Mouse (Mus musculus): Measurements from ENCODE around the gene Lpar2.
A peak's percentile ranks its signal among the peaks of the same experiment; 100 is the strongest.

The Lpar2 gene

DNA sequence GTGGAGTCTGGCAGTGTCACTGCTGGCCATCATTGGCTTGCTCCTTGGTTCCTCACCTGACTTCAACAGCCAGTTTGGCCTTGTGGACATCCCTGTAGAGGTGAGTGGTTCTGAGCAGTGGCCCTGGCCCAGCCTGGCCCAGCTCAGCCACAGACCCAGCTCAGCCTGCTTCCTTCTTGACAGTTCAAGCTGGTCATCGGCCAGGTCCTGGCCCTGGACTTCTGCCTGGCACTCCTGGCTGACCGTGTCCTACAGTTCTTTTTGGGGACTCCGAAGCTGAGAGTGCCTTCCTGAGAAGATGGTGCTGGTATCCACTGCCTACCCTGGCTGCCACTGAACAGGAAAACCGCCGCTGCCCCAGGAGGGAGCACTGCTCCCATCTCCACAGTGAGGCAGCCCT, 15.0 kb upstream of the Lpar2 start:
- DNase-seq (ENCODE audit: low spot score) = no peak

- peak; percentile 72 for DNase-seq (ENCODE audit: low spot score)
Measured at GRCm38 (mm10) chr8:69808094-69808863, 13.9 kb upstream of the Lpar2 start, which contains the start of gene Gmip. Gene Gmip, plus strand, starts transcription at chr8:69808679.

GRCm38 (mm10) chr8:69808864-69809403, 13.3 kb upstream of the Lpar2 start:
- peak; percentile 26 for DNase-seq (ENCODE audit: low spot score)

DNA sequence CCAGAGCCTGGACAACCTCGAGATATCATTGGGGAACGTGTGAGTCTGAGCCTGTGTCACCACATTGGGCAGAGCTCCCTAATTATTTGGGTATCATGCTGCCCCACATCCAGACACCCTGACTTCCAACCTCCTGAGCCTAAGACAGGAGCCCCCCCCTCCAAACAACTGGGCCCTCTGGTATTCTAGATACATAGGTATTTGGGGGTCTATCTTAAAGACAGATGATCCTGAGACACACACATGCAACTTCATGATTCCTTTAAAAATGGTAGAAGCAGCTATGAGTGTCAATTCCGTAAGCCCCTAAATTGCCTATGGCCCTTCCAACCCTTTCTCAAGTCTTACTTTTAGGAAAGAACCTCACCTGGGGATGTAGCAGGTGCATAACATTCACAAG, 12.4 kb upstream of the Lpar2 start:
- no peak for DNase-seq (ENCODE audit: low spot score)

DNA sequence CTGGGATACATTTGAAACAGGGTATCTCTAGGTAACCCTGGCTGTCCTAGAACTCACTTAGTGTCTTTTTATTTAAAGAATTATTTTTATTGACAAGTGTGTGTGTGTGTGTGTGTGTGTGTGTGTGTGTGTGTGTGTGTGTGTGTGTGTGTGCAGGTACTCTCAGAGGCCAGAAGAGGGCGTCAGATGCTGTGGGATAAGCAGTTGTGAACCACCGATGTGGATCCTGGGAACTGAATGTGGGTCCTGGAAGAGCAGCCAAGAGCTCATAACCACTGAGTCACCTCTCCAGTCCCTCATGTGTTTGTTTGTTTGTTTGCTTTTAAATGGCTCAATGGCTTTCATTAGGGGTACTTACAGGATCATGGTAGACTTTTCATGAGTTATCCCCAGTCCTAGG, 7.3 kb upstream of the Lpar2 start:
- DNase-seq (ENCODE audit: low spot score) = no peak

GRCm38 (mm10) chr8:69815396-69815795, 6.8 kb upstream of the Lpar2 start:
- DNase-seq (ENCODE audit: low spot score) = no peak

- DNase-seq (ENCODE audit: low spot score) = no peak
Measured at GRCm38 (mm10) chr8:69820466-69820865, 1.8 kb upstream of the Lpar2 start.

DNA sequence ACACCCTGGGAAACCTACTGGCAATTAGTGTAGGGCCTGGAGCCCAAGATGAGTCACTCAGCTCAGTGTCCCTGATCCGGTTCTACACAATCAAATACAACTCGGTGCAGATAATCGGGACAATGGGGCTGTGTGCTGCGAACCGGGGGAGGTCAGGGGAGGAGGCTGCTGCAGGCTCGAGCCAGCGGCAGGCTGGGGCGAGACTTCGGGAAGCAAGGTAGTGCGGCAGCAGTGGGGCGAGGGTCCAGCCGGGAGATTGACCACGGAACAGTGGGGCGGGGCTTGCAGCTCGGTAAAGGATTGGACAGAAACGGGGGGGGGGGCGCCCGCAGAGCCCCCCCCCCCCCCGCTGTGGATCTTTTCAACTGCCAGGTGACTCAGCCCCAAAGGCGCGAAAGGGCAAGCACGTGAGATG, 251 bp upstream of the Lpar2 start:
- DNase-seq (ENCODE audit: low spot score) = peak; percentile 51

DNA sequence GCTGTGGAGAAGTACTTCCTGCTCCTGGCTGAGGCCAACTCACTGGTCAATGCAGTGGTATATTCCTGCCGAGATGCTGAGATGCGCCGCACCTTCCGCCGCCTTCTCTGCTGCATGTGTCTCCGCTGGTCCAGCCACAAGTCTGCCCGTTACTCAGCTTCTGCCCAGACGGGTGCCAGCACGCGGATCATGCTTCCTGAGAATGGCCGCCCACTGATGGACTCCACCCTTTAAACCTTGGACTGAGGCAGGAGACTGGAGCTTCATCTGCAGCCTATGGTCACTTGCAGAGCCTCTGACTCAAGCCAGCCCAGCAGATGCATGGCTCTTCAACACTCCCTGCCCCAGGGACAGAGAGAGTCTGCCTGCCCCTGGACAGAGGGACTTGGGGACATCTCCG, 4.1 kb downstream of the Lpar2 start:
- no peak for DNase-seq (ENCODE audit: low spot score)

DNA sequence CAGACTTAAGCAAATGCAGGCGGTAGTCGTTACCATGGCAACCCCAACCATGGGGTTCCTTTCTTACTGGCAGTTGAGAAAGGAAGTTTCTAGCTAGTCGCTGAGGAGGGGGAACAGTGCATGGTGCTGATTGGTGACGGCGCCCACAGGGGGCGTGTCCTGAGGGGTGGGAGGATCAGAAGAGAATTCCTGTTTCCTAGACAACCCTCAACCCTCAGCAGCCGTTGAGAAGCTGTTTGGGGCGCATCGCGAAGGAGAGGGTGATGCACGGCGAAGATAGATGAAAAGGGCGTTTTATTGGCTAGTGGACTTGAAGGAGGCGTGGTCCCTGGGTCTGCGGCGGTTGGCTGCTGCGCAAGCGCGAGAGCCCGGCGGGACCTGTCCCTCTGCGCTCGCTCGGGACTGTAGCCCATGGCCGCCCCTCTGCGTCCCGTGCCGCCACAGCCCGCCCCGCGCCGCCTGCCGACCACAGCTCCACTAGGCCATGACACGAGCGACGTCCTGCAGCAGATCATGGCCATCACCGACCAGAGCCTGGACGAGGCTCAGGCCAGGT, 10.1 kb downstream of the Lpar2 start, which contains the start of gene Pbx4:
Pbx4 (plus strand) TSS at position 194 of the 556 bp plus-strand sequence.
- peak; percentile 84 for DNase-seq (ENCODE audit: low spot score)

DNA sequence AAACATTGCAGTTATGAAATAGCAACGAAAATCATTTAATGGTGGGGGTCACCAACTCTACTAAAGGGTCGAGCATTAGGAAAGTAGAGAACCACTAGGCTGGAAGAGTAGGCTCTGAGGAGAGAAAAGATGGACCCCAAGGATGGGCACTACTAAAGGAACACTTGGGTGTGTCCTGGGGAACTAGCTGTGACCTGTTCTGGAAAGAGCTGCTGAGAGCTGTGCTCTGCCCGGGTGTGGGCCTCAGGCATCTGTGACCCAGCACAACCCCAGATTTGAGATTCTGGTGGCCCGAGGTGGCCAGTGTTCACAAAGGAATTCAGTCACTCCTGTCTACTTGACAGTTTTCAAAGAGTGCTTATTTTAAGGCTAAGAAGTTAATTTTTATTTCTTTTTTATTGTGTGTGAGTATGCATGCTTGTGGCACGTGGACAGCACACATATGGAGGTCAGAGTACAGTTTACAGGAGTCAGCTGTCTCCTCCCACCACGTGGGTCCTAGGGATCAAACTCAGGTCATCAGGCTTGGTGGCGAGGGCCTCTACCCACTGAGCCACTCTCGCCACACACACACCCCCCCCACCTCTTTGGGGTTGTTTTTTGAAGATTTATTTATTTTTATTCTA, 14.9 kb downstream of the Lpar2 start:
- no peak for DNase-seq (ENCODE audit: low spot score)

DNA sequence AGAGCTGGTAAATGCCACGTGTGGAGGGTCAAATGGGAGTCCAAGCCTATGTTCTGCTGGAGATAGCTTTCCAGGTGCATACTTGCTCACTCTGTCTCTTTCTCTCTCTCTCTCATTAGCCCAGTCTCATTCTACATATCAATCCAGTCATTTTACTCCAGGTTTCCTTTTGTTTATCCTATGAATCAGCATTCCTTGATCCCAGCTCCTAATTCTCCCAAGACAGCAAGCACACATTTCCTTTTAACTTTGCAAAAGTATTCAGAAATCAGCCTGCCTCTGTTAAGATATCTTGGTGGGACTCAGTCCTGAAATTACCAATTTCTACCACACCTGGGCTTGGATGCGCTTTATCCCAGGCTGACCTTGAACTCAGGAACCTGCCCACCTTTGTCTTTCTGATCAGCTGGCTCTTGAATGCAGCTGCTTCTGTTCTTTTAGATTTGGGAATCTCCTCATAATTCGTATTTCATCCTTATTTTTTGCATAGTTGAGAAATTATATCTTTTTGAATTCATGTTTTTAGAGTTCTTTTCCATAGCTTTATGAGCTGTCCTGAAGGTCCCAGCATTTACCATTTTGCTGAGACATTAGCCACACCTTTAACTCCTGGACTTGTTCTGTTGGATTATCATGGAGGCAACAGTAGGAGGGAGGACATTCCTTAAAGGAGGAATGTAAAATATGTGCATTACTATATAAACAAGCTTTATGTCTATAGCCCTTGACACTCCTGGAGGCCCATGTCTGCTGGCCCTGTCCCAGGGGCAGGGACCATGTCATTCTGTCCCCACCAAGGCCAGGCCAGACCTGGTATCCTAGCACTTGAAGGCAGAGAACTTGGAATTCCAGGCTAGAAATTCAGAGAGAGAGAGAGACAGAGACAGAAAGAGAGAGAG, 25.2 kb downstream of the Lpar2 start:
- no peak for DNase-seq (ENCODE audit: low spot score)

DNA sequence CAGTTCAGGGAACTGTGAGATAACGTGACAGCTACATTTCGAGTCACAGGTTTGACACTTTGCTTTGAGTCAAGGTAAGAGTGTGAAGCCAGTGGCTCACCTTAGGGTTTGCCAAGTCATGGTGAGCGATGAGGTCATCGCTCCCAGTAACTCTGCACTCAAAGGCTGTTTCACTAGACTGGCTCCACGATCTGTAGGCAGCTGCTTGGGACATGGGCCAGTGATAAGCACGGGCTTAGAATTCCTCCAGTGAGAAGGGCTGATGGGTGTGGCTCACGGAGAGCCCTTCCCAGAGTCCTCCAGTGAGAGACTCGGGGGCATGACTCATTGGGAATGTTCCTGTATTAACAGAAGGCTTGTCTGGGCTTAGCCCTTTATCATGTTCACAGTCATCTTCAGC, 26.7 kb downstream of the Lpar2 start:
- no peak for DNase-seq (ENCODE audit: low spot score)

- no peak for DNase-seq (ENCODE audit: low spot score)
Measured at GRCm38 (mm10) chr8:69849899-69850298, 27.7 kb downstream of the Lpar2 start.

DNA sequence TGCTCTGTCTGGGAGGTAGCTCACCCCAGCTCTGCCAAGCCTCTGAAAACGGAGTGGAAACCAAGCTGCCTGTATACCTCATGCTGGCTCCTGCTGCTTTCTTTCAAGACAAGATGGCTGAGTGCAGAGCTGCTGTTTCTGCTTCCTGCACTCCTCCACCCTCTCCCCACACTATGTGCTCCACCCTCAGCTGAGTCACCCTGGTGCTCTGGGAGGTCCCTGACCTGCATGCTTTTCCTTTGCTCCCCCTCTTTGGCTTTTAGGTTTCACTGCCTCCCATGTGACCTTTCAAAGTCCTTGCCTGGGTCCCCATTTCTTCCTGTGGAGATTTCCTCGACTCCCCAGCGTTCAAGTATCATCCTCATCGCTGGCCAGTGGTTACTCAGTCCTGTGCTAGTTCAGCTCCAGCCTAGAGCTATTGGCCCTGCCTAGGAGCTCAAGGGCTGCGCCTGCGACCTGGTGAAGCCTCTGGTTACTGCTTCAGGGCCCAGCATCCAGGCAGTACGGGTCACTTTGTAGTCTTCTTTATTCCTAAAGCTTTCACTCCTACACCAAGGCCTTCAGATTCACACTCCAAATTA, 28.8 kb downstream of the Lpar2 start:
- no peak for DNase-seq (ENCODE audit: low spot score)

GRCm38 (mm10) chr8:69853869-69854268, 31.6 kb downstream of the Lpar2 start:
- no peak for DNase-seq (ENCODE audit: low spot score)

GRCm38 (mm10) chr8:69860807-69861206, 38.6 kb downstream of the Lpar2 start:
- no peak for DNase-seq (ENCODE audit: low spot score)

- no peak for DNase-seq (ENCODE audit: low spot score)
Measured at GRCm38 (mm10) chr8:69861251-69861650, 39.0 kb downstream of the Lpar2 start.

- no peak for DNase-seq (ENCODE audit: low spot score)
Measured at GRCm38 (mm10) chr8:69863387-69864020, 41.3 kb downstream of the Lpar2 start.

GRCm38 (mm10) chr8:69864180-69864579, 42.0 kb downstream of the Lpar2 start:
- DNase-seq (ENCODE audit: low spot score) = no peak

DNA sequence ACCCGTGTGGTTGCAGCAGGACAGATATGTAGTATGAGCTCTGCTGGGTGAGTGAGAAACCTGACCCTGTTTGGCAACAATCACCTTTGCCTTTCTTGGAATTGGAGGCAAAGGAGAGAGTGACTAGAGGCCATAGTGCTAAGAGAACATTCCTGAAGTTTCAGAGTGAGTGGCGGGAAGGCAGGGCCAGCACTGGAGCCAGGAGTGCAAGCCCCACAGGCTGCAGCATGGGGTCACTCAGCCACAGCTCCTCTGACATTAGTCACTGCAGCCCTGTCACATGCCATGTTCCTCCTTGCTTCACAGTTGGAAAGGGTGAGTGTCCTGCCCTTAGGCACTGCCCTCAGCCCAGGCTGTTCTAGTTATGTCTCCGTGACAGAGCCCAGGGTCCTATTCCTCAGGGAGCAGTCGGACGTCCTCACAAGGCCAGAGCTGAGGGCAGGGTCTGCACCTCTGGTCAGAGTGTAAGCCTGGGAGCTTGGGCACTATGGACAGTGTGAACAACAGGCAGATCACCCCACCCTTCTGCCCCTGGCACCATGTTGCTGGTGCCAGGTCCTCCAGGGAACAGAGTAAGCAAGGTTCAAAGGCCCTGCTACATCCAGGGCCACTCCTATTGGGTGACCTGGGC, 45.6 kb downstream of the Lpar2 start:
- no peak for DNase-seq (ENCODE audit: low spot score)
